Mouse (Mus musculus) lung, postnatal 14 days (tissue): ENCODE results near the gene Slc25a45.
"Not testable (repeated sequence)": the region's sequence is repeated elsewhere in the genome, so short reads cannot be mapped to it uniquely, and the experiment has no call there.

Experiments
- DNase-seq: peaks from one replicate; pipeline ENCODE4 v3.0.0; 2021

The Slc25a45 gene

DNA sequence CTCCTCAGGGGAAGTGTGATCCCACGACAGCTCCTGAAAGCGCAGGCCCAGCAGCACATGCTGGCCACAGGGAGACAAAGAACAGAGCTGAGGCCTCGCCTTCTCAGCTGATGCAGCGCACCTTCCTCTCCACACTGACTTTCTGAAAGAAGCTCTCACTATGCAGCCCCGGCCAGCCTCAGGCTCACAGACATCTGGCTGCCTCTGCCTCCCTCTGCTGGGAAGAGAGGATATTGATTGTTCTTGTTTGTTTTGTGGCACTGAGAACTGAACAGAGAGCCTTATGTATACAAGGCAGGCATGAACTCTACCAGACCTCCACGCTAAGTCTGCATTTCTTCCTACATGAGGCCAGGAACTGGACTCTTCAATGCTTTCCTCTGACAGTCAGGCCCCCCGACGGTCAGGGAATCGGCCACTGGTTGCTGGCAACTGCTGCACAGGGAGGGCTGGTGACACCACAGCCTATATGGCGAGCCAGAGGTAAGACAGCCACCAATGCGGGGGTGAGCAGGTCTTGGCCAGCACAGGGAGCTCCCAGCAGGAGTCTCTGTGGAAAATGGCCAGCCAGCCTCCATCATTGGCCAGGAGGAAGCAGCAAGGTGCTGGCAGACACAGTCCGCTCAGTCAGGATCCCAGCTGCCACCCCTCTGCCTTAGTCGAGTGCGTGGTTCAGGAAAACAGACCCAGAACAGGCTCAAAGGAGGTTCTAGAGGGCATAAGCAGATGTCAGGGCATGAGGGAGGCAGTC is 15.1 kb upstream of the Slc25a45 start:
- no peak for DNase-seq

DNA sequence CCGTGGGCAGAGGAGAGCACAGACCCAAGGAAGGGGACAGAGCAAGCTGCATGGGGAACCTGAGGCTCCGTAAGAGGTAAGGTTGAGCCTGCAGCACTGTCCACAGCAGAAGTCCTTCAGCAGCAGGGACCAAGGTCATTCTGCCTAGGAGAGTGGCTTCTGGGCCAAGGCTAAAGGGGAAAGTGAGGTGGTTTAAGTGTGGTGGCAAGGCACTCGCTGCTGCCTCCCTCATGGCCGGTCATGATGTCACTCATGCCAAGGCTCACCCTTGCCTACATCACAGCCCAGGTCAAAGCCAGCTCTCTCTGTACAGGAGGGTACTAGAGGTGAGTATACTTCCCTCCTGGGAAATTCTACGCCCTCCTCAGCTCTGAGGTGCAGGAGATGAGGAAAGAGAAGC is 13.8 kb upstream of the Slc25a45 start:
- DNase-seq, result no peak

DNA sequence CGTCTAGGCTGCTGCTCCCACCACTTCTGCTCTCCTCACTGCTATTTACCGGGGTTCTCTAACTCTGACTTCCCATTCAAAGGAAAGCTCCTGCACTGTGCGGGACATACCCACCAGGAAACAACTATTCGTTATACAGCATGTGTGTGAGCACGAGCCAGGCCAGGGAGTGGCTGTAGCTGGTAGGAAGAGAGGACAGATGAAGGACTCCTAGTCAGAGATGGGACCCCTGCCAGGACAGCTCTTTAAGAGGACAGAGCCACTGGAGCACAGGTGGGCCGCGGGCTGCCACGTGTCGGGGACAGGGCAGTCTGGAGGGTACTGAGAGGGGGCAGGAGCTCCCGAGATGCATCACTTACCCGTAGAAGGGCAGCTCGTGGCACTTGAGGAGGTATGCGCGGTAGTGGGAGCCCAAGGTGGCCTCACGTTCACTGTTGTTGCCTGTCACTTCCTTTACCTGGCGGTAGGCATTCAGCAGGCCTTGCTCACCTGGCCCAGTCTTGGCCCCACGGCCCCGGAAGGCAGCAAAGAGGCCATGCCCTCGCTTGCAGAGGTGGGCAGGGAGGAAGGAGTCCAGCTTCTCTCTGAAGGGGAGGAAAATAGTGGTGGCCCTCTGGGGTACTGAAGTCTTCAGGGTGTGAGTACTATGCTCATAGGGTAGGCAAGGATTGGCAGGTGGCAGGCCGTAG is 12.8 kb upstream of the Slc25a45 start:
- no peak for DNase-seq

DNA sequence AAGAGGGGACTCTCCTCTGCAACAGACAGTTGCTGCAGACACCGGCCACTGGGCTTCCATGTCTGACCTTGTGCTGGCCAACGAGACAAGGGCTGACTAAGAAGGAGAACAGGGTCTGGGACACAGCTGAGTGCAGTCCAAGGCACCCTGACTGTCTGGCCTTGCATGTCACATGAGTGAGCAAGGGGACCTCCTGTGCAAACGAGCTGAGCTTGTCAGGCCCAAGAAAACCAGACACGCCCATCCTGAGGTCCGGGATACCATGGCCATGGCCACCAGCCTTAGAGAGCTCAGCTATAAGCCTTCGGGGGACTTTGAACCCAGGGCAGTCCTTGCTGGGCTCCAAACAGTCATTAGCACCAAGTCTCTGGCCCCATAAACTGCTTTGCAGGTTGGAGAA is 9.5 kb upstream of the Slc25a45 start:
- no peak for DNase-seq

DNA sequence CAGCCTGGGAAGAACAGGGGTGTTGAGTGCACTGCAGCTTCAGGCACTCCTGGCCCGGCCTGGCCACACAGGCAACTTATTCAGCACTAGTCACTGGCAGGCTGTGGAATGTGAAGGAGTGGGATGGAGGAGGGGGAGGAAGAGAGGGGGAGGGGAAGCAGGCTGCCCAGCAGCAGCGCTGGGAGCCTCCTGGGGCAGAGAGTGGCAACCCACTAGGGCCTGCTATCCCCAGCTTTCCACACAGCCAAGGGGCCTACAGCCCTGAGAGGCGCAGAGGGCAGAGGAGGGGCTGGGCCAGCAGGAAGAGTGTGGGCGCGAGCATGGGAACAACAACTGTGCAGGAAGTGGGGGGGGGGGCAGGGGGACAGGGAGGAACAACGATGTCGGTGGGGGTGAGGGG is 6.3 kb upstream of the Slc25a45 start:
- DNase-seq, result peak; percentile 59

DNA sequence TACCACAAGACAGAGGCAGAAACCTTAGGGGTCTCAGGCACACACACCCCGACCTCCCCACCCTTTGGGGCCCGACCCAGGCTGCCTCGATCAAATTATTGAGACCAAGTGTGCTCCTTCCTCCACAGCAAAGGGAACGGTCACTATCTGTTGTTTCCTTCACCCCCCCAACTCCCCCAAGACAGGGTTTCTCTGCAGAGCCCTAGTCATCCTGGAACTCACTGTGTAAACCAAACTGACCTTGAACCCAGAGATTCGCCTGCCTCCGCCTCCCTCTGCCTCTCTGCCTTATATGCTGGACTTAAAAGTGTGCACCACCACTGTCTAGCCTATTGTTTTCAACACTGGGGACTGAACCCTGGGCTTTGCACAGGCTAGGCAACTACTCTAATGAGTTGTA is 5.9 kb upstream of the Slc25a45 start:
- DNase-seq, result no peak

DNA sequence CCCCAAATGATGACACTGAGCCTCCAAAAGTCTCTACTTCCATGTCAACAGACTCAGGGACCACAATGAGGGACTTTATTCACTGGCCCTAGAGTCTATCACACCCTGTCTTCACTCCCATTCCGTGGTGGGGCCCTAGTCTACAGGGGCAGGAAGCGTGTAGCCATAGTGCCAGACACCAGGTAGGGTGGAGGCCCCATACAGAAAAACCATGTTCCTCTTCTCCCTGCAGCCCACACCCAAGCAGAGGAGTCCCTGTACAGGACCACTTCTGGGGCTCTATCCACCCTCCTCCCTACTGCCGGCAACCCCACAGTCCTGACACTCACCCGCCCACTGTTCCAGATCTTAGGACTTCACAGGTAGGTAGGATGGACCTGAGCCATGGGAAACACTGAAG is 5.1 kb upstream of the Slc25a45 start:
- no peak for DNase-seq

DNA sequence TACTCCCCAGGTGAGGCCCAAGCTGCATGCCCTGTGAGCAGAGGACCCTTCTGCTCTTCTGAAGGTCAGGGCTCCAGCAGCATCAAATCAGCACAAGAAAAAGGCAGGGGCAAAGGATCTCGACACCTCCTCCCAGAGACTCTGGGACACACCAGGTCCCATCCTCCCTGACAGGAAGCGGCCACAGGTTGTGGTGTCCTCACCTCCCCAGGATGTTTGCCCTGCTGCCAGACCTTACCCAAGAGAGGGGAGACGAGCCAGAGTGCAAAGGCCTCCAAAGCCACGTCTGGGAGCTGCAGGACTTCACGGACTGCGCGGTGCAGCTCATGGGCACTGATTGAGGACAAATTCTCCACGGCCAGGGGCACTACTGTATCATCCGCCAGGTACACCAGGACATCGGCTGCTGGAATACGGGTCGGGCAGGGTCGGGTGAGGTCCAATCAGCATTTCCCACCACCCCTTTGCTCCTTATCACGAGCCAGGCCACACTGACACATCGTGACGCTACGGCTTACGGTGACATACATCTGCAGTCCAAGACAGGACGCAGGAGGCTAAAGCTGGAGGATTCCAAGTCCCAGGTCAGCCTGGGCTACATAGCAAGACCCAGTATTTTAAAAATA is 4.6 kb upstream of the Slc25a45 start:
- no peak for DNase-seq

DNA sequence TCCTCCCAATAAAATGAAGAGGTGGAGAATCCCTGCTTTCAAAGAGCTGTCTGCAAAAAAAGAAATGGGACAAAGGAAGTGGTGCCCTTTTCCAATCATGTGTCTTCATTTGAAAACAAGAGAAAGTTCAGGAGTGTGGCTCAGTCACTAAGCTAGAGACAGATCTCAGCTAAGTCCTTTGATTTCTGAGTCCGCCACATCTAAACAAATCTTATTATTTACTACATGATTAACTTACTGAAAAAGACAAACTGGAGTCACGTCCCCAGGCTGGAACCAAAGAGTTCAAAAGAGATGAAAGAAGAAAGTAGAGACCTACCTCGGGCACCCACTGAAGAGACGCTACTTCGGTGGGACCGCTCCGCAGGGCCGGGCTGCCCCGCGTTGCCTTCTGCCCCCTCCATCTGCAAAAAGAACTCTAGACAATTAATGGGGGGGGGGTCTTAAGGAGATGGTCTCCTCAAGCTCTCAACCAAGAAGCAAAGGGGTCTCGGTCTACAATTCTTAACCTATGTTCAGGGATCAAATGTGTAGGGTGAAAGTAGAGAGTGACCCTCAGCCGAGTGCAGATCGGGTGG is 3.1 kb upstream of the Slc25a45 start:
- DNase-seq, result no peak

DNA sequence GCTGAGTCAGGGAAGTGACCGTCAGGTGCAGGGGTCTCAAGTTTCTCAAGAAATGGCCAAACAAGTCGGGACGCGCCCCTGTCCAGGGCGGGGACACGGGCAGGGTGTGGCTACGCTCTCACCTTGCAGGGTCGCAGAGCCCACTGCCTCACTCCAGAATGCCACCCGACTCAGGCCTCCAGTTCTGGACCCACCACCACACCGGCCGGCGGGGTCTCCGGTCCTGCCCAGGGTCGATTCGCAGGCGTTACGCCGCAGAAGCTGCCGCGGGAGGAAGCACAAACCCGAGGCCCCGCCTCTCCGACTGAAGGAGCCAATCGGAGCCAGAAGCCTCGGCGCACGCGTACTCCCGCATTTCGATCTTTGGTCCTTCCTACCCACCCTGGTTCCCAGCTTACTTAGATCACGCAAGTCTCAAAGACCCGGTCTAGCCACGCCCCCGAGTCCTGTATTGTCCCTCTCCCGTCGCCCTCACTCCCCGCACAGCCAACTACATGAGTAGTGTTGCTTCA is 2.6 kb upstream of the Slc25a45 start, which contains the start of gene Frmd8:
Frmd8 (minus strand) TSS at position 306 of the 512 bp plus-strand sequence.
- DNase-seq, result peak; percentile 96

DNA sequence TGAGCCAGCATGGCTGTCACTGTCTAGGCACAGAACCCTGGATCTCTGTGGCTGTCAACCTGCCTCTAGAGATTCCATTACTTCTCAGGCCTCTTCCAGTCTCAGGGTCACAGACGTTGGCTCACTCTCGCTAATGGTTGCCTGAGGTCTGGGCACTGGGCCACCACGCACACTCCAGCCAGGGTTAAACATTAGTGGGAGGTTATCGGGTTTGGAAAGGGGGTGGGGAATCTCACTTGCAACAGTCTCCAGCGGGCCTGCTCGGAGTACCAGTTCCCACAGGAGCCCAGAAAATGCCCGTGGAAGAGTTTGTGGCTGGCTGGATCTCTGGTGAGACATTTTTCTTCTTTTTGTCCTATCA is 734 bp downstream of the Slc25a45 start:
- DNase-seq, result peak; percentile 59

DNA sequence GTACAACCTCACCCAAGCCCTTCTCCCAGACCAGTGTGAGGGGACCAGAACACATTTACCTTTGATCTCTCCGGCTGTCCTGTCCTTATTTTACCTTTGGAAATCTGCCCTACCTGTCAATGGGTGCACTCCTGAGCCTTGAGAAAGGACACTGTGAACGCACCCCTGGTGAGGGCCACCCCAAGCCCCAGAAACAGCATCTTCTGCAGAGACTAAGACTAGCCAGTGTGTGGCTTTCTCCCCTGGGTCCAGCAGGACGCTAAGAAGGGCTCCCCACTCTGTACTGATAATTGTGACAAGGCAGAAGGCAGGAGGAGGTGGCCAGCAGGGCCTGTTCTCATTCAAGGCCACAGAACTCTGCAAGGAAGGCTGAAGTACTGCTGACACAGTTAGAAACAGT is 1.3 kb downstream of the Slc25a45 start:
- no peak for DNase-seq

DNA sequence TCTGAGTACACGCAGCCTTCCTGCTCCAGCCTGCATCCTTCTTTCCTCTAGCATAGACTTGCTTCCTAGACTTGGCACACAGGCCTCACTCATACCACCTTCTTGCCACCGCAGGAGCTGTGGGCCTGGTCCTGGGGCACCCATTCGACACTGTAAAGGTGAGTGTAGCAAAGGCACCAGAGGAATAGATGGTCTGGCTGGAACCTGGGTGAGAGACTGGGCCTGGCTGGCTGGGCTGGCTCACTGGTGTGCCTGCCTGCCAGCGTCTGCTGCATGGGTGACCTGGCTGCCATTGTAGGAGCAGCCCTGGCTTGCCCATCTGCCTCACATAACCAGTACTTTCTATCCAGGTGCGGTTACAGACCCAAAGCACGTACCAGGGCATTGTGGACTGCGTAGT is 2.1 kb downstream of the Slc25a45 start:
- DNase-seq, result no peak

DNA sequence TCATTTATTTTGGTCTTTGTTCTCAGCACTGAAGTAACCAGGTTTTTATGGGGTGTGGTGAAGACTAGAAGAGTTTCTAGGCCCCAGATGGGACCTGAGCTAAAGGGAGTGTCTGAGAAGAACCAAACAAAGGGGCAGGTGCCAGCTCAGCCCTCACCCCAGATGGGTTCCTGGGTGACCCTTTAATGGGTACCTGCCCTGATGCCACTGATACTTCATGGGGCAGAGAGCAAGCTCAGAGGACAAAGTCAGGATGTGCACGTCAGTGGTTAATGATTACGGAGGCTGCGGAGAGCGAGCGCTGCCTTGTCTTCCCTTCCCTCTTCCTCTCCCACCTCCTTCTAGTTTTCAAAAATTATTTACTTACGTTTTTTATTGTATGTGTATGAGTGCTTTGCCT is 3.5 kb downstream of the Slc25a45 start:
- DNase-seq, result no peak

DNA sequence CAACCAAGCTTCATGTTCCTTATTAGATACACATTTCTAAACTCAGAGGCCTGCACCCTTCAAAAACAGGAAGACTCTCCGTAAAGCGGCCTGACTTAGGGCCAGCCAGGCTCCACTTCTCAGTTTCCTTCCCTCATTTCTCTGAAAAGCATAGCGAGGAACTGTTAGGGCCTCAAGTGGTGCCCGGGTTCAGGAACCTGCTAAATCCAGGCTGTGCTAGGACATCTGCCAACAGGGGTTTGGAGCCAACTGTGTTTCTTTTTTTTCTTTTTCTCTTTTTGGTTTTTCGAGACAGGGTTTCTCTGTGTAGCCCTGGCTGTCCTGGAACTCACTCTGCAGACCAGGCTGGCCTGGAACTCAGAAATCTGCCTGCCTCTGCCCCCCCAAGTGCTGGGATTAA is 4.5 kb downstream of the Slc25a45 start:
- DNase-seq, result not testable (repeated sequence)

DNA sequence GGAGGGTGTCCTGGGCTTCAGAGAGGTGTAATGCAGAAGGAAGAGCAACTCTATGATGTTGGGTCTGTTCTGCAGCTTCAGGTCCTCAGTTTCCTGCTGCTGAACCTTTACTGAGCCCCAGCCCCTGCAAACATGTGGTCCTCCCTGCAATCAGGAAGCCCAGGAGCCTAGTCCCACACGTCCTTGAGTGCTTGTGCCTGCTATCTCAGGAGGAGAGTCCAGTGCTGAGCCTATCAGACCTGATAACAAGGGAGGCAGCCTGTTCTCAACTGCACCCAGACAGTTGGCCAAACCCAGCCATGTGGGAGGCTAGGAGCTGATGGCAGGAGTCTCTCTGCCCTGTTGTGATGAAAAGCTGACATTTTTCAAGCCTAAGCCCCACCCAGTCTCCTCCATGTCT is 6.3 kb downstream of the Slc25a45 start:
- DNase-seq, result no peak

DNA sequence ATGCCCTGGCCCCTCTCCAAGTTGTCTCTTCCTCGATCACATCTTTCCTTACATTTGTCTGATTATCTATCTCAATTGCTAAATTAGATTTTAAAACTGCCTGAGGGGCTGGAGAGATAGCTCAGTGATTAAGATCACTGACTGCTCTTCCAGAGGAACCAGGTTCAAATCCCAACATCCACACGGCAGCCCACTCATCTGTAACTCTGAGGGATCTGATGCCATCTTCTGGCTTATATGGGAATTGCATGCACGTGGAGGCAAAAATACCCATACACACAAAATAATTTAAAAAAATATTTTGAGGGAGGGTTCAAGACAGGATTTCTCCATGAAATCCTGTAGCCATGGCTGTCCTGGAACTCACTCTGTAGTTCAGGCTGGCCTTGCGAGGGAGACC is 8.2 kb downstream of the Slc25a45 start:
- no peak for DNase-seq

DNA sequence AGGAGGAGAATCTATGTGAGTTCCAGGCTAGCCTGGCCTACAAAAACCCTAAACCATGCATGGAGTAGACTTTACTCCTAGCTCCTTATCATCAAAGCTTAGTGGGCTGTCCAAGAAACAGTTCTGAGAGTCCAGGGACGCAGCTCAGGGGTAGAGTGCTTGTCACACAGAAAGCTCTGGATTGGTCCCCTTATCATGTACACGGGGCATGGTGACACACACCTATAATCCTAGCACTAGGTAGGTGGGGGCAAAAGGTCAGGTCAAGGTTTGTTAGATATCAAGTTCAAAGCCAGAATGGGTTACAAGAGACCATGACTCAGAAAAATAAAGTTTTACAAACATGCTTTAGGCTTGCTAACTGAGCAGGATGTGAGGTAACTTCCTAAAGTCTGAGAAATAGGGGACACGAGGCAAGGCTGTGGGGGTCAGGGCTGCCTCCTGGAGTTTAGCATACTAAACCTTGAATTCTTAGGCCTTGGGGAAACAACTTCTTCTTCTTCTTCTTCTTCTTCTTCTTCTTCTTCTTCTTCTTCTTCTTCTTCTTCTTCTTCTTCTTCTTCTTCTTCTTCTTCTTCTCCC is 9.7 kb downstream of the Slc25a45 start:
- DNase-seq, result no peak

DNA sequence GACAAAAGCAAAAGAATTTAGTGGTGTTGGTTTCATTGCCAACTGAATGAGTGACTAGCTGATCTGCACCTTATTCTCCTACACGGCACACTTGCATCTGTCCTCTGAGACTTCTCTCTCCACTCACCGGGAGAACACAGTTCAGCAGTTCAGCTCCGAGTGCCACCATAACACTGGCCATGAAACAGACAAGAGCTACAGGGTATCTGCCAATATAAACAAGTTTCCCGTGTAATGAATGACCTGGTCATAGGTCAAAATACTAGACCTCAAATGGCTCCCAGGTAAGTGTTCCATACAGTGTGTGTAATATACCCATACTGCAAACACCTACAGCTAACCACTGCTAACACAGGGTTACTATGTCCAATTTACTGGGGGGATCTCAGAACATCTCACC is 11.6 kb downstream of the Slc25a45 start:
- no peak for DNase-seq

DNA sequence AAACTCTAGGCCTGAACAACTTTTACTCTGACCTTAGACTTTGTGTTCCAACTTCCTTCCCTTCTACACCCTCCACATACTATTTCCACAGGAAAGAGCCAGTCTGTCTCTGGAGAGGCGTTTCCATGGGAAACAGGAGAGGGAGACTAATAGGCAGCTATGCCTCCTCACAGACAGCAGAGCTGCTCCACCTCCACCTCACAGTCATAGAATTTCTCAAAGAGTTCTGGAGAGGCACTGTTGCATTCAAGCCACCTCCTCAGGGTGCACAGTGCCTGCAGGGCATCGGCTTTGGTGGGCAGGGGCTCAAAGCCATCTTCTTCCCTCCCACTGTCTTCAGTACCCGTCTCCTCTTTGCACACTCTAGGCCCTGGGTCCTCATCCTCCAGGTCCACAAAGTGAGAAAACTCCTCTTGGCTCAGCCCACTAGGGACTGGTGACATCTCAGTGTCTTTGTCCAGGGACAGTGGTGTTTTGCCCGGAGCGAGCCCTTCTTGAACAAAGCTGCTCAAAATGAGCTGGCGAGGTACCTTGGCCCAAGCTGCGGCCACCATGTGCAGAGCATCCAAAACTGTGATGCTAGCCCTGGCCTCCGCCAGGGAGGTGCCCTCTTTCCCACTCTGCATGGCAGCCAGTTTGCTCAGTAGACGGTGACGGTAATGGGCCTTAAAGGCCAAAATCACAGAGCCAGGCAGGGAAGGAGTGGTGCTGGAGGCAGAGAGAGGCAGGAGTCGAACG is 14.1 kb downstream of the Slc25a45 start:
- DNase-seq, result no peak

DNA sequence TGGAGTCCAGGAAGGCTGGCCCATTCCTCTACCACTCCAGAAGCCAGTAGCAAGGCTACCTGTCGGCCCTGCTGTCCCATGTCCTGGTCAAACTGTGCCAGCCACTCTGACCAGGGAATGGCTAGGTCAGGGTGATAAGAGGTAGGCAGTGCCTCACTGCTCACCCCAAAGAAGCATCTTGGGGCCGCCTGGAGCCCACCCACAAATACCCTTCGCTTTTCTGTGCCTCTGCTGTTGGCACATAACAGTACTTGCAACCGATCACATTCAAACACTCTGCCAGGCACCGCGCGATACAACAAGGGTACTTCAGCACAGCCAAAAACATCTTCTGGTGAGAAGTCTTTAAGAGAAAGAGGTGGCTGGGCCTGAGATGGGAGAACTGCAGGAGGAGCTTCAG is 14.7 kb downstream of the Slc25a45 start:
- DNase-seq, result no peak

DNA sequence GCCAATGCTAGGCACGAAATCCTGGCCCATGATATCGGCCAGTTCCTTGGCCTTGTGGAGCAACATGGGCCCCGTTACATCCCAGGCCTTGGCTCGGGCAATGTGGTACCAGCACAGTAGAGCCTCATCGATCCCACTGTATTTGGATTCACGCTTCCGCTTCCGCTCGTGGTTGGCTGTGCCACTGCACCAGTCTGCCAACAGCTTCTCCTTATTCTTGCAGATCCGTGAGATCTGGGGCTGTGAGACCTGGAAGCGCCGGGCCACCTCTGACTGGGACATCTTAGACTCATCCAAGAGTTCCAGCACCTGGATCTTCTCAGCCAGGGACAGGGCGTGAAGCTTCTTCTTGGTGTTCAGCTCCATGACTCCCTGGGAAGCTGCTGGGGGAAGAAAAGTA is 15.1 kb downstream of the Slc25a45 start:
- no peak for DNase-seq
